Mouse (Mus musculus): ENCODE data around the gene Olfr1454.

Gene Olfr1454

DNA sequence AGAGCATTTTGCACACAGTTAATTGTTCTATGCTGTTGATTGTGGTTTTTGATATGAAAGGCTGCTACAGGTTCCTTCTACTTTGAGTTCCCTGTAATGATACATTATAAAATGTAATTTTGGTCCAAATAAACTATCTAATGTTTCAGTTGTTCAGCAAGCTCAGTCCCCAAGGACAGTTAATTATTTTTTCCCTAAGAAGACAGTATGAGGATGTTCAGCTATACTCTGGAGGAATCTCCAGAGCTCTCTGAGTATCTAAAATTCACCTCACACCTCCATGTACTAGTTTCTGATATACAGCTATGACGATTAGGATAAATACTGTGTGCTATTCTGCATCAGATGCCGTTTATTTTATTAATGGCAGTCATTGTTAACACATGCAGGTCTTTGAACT, at the start of gene Olfr1454:
Olfr1454 (plus strand) TSS at position 301 of the 400 bp plus-strand sequence.
- no peak for DNase-seq

DNA sequence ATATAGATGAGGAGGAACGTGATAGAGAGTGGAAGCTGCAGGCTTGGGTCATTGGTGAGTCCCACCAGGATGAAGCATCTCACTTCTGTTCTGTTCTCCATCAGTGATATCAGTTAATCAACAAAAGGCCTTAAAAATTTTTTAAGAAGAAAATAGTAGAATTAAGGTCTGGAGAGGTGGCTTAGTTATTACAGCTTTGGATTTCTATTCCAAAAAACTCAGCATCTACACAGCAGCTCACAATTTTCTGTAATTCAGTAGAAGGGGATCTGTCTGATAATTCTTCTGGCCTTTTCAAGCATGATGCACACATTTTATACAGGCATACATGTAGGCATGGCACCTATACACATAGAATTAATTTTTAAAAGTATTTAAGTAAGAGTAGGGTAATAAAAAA, 32.2 kb upstream of the Olfr1454 start, which contains the start of gene Olfr1453:
Olfr1453 (minus strand) TSS at position 101 of the 400 bp plus-strand sequence.
- no peak for DNase-seq

GRCm38 (mm10) chr19:13093908-13094307, 33.5 kb downstream of the Olfr1454 start:
- no peak for DNase-seq

DNA sequence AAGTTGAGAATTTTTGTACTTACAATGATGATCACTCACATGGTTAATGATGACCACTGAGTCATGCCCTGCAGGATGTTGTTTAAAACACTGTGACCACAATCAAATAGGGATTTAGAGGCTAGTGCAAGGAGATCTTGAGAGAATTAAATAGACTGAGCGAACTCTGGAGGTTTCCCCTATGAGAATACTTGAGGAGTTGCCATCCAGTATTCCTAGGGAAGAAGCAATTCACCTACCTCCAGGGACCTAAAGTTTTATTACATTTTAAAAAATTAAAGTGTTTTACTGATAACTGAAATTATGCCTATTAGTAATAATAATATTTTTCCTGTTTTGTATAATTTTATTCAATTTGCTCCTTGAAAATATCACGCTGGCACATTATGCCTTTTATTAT, 37.4 kb downstream of the Olfr1454 start, which contains the start of gene Olfr1457:
Olfr1457 (minus strand) TSS at position 101 of the 400 bp plus-strand sequence.
- DNase-seq: no peak

- DNase-seq: no peak
Observed at GRCm38 (mm10) chr19:13106675-13107074, 46.3 kb downstream of the Olfr1454 start, which contains the start of gene Olfr1458. Gene Olfr1458, minus strand, starts transcription at chr19:13106775.

Data from layer of hippocampus, adult 9-11 months (tissue).